Mouse (Mus musculus): ENCODE results near the gene Gm27021.

- no peak for TF ChIP-seq POLR2A (IDR thresholded peaks at IDR 0.05; ENCODE audit: low read depth, low read length)
- TF ChIP-seq CTCF (IDR thresholded peaks at IDR 0.05; ENCODE audit: extremely low read depth, insufficient read length, insufficient replicate concordance, low read depth, low read length): no peak
Observed at GRCm38 (mm10) chr8:120575801-120576200, 92.1 kb downstream of the Gm27021 start.
